Mouse (Mus musculus) T-cell, adult 2 months (primary cell): ENCODE measurements around the gene Rab25.

ENCODE experiments used
- DNase-seq: peaks from one replicate; pipeline ENCODE4 v3.0.0; 2022; ENCODE audit warnings: low spot score

Gene Rab25

DNA sequence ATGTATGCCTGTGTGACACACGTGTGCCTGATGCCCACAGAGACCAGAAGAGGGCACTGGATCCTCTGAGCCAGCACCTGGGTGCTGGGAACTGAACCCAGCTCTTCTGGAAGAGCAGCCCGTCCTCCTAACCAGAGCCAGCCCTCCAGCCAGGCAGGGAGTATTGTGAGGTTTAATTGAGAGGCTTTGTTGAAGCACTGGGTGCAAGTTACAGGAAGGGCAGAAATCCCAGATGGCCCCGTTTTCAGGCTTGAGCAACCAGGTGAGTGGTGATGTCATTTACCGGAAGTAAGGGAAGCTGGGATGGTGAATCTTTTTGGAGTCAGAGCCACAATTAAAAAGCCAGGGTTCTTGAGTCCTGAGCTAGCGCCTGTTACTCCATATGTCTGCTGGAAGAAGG lies 23.1 kb downstream of the Rab25 start:
- no peak for DNase-seq

DNA sequence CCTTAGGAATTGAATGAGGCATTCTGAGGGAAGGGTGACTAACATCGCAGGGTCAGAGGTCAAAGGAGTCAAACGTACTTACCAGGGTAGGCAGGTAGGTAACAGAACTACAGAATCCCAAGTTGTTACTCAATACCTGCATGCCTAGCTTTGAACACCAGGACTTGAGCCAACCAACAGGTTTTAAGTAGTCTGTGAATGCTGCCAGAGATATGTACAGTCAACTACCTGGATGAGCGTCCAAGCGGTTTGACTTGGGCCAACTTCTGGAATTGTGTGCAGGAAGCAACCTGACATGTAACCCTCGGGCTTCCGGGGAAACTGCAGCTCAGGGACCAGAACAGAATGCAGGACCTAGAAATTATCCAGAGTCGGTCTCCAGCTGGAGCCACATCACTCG lies 25.1 kb downstream of the Rab25 start:
- no peak for DNase-seq

DNA sequence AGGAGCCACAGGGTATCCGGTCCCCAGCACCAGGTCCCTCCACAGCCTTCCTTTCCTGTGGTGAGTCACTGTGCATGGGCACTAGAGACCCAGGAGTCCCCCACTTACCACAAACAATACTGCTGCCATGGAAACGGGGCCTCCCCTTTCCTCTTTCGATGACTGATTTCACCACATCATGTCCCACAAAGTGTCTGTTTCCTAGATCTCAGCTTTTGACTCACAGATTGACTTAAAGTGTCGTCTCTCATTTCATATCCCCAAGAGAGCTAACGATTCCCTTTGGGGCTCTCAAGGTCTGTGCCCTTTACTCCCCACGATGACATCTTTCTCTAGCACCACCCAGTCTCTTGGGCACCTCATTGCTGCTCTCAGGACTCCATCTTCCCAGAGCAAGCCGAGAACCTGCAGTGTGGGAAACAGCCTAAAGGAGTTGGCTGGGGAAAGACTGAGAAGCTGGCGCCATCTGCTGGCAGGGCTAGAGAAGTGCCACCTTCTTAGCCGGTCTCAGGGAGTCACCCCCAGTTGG lies 26.2 kb downstream of the Rab25 start:
- DNase-seq = peak; percentile 87

DNA sequence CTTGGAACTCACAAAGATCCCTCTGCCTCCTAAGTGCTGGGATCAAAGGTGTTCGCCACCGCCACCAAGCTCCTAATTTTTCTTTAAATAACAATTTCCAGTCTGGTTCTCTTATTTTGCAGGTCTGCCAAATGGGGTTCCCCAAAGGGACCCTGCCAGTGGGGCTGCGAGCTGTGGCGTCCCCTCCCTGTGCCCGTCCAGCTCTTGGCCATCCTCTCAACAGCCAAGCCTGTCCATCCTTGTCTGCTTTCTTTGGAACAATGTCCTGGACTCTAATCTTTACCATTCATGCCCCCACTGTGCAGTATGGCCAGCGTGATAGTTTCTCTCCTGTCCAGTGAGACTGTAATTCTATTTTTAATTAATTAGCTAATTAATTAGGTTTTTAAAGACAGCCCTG lies 26.9 kb downstream of the Rab25 start:
- DNase-seq = no peak

DNA sequence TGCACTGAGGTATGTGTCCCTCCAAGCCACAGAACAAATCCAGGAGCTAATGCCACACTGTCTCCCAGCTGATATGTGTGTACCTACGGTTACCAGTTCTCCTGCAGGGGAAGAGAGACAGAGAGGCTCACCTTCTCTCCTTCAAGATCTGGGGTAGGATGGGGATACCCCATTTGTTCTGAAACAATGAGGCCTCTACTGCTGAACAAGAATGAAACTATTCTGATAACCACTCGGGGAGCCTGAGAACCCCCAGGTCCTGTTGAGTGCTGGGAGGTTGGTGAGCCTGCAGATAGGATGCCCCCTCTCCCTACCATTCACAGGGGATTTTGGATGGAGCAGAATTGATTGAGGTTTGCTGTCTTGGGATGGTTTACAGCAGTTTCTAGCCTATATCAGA lies 28.0 kb downstream of the Rab25 start:
- no peak for DNase-seq

DNA sequence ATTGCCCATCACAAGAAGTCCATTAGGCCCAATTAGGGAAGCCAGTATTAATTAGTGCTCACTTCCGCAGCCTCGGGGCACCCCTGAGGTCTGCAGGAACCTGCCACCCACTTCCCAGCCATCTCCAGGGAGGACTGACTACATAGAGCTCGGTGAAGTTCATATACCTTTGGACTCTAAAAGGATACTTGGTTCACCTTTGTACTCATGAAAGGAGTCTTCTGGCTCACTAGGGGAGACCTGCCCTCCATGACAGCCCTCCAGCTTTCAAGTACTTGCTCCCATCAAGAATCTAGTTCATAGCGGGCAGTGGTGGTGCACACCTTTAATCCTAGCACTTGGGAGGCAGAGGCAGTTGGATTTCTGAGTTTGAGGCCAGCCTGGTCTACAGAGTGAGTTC lies 29.7 kb downstream of the Rab25 start:
- no peak for DNase-seq

DNA sequence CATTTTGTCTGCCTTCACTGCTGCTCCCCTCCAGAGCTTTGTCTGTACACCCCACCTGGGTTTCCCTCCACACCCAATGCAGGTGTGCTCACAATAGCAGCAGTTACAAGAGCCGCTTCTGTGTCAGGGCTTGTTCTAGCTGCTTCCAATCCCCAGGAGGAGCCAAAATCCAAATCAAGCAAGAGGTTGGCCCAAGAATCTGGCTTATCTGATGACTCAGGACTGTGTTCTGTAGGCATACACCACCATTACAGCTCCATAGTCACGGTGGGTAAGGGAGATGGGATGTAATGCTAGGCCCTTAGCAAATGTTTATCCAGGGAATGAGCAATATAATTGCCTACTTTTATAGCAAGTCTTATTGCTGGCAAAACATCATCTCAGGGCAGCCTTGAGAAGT lies 31.7 kb downstream of the Rab25 start:
- no peak for DNase-seq

DNA sequence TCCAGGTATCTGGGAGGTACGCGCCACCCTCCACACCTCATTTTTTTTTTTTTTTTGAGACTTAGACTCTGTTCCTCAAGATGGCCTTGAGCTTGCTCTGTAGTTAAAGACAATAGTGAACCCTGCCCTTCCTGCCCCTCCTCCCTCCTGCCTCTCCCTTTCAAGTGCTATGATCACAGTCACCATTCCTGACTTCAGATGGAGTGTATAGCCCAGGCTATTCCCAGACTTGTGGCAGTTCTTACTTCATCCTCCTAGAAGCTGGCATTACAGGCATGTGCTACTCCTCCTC lies 33.1 kb downstream of the Rab25 start:
- no peak for DNase-seq

DNA sequence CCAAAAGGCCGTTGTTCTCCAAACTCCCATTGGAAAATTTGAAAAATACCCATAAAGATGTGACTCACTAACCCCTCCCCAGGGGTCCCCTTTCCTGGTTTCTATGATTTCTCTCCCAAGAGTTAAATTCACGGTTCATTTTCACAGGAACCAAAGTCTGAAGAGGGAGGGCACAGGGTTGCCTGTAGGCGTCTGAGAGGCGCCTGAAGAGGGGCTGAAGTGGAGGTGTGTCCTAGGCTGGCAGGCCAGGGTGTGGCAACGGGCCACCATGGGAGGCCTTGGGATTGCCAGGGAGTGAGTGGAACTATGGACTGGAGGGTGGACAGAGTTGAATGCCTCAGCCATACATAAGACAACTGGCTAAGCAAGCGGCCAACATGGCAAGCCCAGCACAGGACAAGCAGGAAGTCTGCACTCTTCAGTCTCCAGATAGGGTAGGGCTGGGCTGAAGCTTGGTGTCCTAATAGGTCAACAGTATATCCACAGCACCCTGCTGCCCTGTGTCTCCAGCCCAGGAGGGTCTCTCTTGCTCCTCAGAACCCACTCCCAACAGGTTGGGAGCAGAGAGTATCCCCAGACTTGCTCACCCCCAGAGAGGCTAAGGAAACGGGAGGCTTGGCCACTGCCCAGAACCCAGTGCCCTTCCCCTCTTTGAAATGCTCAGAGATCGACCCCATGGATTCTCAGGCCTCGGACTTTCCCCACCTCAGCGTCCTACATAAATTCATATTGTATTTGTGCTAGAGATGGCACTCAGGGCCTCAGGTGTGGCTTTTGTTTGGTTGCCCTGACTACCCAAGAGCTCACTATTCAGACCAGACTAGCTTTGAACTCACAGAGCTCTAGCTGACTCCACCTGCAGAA lies 33.6 kb downstream of the Rab25 start:
- DNase-seq = no peak

DNA sequence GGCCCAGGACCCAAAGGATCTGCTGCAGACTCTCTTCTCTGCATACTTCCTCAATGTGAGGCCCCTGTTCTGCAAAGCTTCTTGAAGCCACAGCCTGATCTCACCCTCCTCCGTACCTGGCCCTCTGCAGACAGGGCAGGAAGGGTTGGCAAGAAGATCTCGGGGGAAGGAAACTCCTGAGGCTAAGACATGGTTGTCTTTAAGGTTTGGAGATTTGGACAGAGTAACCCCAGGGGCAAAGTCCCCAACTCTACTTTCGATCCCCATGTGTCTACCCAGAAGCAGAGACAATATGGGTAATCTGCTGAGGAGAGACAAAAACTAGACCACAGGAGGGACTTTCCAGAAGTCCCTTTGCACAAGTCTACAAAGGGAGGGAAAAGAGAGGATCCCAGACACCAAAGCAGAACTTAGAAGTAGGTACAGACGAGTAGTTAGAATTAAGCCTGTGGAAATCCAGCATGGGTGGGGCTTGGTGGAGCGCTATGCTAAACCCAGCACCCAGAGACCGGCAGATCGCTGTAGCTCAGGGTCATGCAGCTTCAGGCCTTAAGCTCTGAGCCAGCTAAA lies 34.5 kb downstream of the Rab25 start:
- peak; percentile 47 for DNase-seq

DNA sequence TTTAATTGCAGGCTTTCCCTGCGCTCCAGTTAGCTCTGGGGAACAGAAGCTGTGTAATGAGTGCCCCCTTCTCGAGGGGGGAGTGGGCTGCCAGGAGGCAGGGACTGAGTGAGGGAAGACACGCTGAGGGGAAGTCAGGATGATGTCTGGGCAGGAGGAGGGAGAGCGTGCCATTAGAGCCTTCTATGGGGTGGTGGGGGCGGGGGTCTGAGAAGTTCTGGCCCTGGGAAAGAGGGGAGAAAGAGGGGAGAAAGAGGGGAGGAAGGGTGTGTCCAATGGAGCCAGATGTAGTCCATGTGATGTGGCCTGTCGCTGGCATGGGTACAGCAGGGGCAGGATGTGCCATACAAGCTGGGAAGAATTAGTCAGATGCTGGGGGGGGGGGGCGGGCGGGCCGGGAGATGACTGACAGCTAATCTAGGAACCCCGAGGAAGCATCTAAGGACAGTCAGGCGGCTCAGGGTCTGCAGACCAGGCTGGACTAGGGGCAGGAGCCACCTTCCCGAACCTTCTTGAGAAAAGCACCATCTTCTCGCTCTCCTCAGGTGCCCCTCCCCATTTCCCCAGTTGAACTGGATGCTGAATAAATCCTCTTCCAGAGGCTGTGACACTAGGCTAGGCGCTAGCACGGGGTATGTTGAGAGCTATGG lies 35.1 kb downstream of the Rab25 start:
- no peak for DNase-seq

DNA sequence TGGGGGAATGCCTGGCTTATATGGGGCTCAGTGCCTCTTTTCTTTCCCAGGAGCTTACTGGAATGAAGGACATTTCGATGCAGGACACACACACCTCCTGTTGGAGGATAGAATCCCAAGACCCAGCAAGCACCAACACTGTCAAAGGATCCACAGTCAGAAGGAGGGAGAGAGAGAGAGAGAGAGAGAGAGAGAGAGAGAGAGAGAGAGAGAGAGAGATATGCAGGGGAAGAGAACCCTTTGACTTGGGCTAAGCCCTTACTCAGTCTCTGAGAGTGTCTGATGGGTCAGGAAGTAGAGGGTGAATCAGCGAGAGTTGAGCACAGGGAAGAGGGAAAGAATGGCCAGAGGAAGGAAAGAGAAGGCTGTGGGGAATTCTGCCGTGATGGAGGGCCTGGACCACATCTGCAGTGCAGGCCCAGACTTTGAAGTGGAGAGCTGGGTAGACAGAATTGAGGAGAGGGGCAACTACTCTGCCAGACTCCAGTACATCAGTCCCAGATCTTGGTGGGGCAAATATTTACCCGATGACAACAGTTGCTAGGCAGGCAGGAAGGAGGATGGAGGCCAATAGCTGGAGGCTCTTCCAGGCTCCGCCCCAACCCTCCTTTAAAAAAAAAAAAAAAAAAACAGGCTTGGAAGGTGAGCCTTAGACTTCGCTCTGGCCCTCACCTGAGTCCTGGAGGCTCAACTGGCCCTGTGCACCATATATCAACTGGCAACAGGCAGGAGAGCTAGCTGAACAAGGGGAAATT lies 35.8 kb downstream of the Rab25 start:
- peak; percentile 55 for DNase-seq

DNA sequence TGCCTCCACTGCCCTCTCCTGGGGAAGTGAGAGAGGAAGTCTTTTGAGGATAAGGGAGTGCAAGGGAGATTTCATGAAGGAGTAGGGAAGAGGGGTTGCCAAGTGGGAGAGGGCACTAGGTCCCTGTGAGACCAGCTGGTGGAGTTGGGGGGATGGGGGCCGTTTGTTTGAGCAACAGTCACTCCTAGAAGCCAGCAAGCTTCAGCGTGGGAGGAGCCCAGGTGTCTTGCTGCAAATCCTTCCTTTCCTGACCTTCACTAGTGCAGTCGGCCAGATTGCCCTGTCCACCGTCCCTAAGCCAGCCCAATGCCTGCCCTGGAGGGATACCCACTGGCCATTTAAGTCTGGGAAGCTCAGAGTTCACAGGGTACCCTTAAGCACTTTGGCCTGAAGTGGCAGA lies 36.5 kb downstream of the Rab25 start:
- DNase-seq = no peak

DNA sequence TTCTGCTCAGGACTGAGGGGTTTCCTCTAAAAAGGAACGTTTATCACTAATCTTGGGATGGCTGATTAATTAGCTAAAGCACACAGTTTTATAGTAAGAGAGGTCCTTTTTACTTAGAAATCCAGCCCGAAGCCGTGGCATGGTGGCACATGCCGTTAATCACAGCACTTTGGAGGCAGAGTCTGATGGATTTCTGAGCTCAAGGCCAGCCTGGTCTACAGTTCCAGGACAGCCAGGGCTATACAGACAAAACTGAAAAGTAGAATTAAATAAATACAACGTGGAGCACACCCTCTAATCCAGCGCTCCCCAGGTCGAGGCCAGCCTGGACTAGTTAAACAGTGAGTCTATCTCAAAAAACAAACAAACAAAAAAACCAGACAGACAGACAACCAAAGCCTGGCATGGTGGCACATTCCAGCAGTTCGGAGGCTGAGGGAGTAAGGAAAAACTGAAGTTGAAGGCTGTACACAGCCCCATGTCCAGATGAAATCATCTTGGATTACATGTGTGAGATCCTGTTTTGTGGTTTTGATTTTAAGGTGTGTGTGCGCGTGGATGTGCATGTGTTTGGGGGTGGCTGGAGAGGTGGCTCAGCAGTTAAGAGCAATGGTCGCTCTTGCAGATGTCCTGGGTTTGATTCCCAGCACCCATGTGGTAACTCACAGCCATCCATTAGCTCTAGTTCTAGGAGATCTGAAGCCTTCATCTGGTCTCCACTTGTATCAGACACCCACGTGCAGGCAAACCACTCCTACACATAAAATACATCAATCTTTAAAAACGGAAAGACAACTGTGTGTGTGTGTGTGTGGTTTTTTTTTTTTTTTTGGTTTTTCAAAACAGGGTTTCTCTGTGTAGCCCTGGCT lies 37.4 kb downstream of the Rab25 start:
- DNase-seq = peak; percentile 49

DNA sequence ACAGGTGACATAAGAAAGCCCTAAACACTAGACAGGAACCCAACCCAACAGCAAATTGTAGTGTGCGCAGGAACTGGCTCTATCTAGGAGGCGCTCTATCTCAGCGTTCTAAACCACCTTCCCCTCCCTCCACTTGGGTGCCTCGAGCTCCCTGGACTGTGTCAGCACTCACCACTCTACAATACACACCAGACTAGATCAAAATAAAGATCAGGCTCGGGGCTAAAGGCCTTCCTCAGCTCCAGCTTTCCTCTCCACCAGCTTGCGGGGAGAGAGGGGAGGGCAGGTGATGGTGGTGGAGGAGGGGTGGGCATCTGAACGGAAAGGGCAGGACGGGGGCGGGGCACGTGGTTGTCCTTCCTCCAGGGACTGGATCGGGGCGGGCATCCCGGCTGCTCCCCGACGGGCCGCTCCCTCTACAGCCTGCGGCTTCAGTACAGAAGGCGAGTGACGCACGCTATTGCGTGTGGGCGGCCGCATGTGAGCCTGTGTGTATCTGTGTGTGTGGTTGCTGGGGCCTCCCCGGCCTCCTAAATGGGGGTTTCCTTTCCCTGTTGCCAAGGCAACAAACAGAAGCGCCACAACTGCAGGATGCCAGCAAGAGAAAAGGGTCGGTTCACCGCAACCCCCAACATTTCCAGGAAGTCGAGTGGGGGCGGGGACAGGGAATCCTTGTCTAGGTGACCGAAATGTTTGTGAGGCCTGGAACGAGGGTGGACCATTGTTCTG lies 38.2 kb downstream of the Rab25 start, which contains the start of gene Lmna:
Lmna (minus strand) TSS at position 265 of the 729 bp plus-strand sequence.
- DNase-seq = peak; percentile 100

DNA sequence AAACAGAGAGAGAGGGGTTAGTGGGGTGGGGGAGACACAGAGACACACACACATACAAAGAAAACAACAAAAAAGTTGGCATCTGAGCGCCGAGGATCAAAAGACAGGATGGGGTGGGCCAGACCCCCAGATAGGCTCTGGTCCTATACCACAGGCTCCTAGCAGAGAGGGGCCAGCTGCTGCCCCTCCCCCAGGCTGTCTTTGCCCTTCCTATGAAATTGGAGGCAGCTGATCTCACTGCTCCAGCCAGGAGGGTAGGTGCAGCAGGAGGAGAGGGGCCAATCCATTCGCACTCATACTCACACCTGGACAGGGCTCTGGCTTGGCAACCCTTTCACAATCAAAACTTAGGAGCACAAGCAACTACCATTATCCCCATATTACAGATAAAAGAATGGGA lies 38.9 kb downstream of the Rab25 start:
- no peak for DNase-seq

DNA sequence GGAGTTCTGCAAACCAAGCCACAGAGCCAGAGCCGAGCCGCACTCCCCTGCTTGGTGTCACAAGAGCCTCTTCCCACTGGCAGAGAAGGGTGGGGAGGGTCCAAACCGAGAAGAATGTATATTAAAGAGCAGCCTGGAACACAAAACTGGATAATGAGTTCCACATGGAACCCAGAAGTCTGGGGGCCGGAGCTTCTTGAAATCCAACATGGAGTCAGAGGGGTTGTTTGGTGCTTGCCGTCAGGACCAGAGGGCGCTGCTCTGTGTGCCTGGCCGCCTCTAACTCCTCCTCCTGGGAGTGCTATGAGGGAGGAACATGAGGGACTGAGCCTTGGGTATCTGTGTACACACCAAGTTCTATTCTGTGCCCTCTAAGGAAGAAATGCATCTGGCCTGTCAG lies 42.3 kb downstream of the Rab25 start:
- DNase-seq = no peak

DNA sequence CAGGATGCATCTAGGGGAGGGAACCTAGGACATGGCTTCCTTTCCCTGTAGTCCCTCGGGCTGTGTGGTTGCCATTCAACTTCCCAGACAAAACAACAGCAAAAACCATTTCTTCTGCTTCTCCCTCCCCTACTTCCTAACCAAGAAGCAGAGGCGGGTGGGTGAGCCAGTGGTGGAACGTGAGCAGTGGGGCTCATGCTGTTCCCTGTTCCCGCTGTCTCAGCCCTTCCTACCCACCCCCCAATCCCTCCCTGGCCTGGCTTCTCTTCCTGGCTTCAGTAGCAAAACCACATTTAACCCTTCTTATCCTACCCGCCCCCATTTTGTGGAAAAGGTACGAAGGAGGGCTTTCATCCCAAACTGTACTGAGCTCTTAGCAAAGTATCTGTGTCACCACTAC lies 43.0 kb downstream of the Rab25 start:
- no peak for DNase-seq

DNA sequence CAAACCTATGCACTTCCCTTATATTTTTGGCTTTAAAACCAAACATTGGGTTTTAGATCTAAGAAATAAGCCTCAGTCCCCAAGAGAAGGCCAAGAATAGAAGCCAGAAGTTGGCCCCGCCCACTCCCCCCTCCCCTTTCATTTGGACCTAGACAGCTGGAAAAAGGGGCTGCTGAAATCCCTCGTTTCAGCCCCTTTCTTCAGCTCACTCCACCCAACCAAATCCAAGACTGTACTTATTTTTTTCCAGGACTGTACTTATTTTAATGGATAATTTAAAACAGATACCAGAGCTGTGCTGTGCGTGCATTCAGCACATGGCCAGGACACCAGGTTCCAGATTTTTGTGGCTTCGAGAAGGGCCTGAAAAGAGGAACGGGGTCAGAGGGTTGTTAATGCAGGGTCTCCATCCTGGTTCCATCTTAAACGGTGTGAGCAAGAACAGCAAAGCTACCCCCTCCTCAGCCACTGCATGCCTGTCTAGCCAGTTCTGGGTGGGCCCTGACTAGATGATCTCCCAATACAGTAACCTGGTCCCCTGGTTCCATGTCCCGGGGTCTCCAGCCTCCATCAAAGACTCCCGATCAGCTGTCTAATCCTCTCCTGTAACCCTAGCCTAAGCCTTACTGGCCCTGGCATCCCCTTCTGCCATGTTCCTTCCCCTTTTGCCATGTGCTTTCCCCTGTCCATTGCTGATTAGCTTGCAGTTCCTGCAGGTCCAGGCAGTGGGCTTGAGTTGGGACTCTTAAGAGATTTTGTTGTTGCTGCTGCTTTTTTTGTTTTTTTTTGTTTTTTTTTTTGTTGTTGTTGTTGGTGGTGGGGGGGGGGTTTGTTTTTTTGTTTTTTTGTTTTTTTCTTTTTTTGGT lies 44.0 kb downstream of the Rab25 start:
- DNase-seq = no peak

DNA sequence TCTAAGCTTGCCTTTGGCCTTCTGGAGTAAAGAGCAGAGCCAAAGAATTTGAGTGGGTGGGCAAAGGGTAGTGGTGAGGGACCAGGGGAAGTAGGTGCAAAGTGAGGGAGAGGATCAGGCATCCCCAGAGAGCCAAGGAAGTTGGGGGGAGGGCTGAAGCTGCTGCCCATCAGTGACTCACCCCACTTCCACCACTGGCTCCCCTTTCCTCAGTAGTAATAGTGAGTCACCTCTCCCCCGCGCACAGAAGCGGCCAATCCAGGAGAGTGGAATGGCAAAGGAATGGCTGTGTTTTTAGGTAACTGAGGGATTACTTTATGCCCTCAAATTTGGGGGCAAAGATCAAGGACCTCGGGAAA lies 44.6 kb downstream of the Rab25 start:
- no peak for DNase-seq
